Mouse (Mus musculus): ENCODE measurements around the gene Rps6kl1.

- TF ChIP-seq CTCF (conservative IDR thresholded peaks at IDR 0.05; ENCODE audit: low read length): no peak
- no peak for TF ChIP-seq POU5F1 (IDR thresholded peaks at IDR 0.05; ENCODE audit: borderline replicate concordance, low read length)
- no peak for TF ChIP-seq NANOG (IDR thresholded peaks at IDR 0.05; ENCODE audit: borderline replicate concordance, low read length)
Measured at GRCm38 (mm10) chr12:85150321-85151001, 603 bp downstream of the Rps6kl1 start.
